Mouse (Mus musculus) thymus, postnatal 14 days (tissue): ENCODE data around the gene Gfpt1.
A peak's percentile ranks its signal among the peaks of the same experiment; 100 is the strongest.

ENCODE experiments used
- DNase-seq: peaks from one replicate; pipeline ENCODE4 v3.0.0; 2021

The Gfpt1 gene

DNA sequence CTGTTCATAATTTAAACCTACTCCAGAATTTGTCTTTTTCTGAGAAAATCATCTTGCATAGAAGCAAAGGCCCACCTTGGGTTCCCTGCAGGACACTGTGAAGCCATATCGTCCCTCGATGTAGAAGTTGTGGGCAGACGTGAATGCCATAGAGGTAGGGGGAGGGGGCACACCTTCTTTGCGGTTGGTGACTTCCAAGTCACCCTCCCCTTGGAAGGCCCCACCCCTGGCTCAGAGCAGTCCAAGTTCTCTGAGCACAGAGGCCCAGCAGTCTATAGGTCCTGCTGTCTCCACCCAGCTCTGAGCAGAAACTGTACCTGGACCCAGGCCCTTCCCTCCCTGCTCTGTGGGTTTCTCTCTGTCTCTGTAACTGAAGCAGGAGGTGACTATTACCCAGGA lies 59.3 kb downstream of the Gfpt1 start:
- peak; percentile 29 for DNase-seq

DNA sequence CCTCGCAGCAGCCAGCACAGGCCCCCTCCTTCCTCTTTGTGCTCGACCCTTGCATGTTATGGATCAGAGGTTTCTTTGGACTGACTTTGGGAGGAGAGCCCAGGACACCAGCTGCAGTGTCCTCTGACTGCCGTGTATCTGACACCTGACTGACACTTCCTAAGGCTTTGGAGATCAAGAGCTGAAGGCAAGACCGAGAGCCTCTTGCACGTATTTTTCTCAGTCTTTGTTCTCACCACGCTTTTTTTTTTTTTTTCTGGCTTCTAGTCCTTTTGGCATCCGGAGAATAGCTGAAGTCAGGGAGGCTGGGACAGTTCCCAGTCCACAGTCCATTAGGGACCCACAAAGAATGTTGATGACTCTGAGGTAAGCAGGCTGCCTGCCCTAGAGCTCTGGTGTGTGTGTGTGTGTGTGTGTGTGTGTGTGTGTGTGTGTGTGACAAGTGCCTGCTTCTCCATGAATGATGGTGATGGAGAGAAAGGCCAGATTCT lies 59.8 kb downstream of the Gfpt1 start:
- DNase-seq, result no peak

- DNase-seq, result no peak
Measured at GRCm38 (mm10) chr6:87103314-87103713, 60.7 kb downstream of the Gfpt1 start.

GRCm38 (mm10) chr6:87104123-87104796 lies 61.6 kb downstream of the Gfpt1 start, which contains the start of gene D6Ertd527e:
Gene D6Ertd527e, plus strand, starts transcription at chr6:87104746.
- no peak for DNase-seq

- no peak for DNase-seq
Measured at GRCm38 (mm10) chr6:87111493-87111892, 68.8 kb downstream of the Gfpt1 start.

GRCm38 (mm10) chr6:87112125-87112524 lies 69.5 kb downstream of the Gfpt1 start:
- DNase-seq, result no peak

DNA sequence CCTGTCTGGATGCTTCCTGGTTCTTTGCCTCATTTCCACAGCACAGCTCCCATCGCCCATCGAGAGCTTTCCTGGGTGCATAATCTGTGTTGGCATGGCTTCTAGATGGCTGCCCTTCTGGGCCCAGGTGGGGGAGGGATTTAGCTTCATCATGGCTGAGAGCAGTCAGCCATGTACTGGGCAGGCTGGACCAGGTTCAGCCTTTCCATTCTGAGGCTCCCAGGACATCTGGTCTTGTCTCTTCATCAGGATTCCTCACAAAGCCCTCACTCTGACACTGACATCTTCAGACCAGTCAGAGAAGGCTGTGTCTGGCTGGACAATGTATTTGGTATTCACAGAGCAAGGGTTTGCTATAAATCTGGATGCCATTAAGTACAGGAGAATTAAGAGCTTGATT lies 73.3 kb downstream of the Gfpt1 start:
- no peak for DNase-seq

GRCm38 (mm10) chr6:87116596-87116995 lies 74.0 kb downstream of the Gfpt1 start:
- no peak for DNase-seq

DNA sequence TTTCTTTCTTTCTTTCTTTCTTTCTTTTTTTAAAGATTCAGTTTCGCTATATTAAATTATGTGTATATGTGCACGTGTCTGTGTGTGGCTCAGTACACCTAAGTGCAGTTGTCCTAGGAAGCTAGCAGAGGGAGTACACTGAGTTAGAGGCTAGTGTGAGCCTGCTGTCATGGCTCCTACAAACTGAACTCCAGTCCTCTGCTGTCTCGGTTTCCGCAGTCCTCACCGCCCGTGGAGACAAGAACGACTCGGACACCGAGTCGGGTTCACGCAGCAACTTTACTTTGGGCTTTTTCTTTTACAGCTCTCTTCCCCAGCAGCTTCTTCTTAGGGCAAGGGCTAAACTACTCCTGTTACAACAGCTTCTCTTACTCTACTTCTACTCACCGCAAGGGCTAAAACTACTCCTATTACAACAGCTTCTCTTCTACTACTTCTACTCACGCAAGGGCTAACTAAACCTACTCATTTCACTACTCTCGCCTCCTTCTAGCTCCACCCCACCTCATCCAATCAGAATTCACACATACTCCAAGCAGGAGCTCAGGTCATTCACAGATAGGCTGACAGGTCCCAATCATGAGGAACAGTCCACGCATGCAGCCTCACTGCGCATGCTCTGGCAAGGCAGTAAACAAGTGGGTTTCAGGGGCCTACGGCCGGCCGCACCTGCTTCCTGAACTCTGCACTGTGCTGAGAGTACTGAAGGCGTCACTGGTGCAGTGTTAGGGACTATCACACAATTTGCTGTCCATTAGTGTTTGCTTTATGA lies 76.6 kb downstream of the Gfpt1 start:
- DNase-seq, result peak; percentile 85

- DNase-seq, result no peak
Measured at GRCm38 (mm10) chr6:87119975-87120374, 77.3 kb downstream of the Gfpt1 start.

- DNase-seq, result peak; percentile 32
Measured at GRCm38 (mm10) chr6:87120661-87121060, 78.0 kb downstream of the Gfpt1 start.

GRCm38 (mm10) chr6:87121961-87122360 lies 79.3 kb downstream of the Gfpt1 start:
- DNase-seq, result no peak

GRCm38 (mm10) chr6:87123406-87123805 lies 80.8 kb downstream of the Gfpt1 start:
- DNase-seq, result no peak

DNA sequence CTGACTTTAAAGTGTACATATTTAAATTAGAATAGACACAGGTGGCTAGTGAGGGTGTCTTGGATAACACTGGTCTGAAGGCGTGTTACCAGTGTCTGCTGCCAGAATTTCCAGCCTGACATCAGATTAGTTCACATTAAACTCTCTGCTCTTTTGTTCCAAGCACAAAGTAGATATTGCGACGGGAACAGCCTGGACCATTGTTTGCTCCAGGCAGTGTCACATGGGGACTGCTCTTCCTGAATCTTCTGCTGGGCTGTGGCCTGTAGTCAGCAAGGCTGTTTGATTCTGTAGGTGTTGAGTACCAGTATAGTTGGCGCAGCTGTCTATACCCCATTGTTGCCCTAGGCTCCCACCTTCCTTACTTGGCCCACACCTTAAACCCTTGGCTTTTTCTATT lies 81.3 kb downstream of the Gfpt1 start:
- no peak for DNase-seq

GRCm38 (mm10) chr6:87127049-87127753 lies 84.6 kb downstream of the Gfpt1 start:
- no peak for DNase-seq

DNA sequence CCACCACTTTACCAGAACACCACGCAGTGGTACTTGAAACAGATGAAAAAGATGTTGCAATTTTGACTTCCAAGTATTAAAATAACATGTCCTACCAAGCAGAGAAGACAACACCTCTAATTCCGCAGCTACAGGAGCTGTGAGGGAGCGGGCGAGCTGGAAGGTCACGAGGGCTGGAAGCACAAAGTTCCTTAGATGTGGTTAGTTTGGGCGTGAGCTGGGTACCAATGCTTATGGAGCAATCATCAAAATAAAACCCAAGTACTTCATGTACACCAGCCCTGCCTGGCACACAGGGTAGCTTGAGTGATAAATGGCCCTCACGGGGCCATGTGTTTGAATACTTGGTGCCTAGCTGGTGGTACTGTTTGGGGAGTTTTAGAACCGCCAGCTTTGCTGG lies 87.2 kb downstream of the Gfpt1 start:
- no peak for DNase-seq

- DNase-seq, result no peak
Measured at GRCm38 (mm10) chr6:87130628-87131027, 88.0 kb downstream of the Gfpt1 start.

DNA sequence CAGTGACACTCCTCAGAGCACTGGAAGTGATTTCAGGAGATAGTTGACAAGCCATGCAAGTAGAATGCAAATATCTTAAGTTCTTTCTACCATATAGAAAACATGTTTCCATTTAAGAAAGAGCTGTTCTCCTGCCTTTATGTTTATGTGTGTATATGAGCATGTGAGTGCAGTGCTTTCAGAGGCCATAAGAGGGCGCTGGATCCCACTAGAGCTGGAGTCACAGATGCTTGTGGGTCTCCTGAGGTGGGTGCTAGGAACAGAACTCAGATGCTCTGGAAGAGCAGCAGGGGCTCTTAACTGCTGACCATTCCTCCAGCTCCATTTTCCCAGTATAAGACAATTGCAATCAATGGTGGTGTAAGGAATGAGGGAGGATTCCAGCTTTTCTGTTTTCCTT lies 88.4 kb downstream of the Gfpt1 start:
- no peak for DNase-seq

GRCm38 (mm10) chr6:87133520-87133919 lies 90.9 kb downstream of the Gfpt1 start:
- DNase-seq, result no peak

- no peak for DNase-seq
Measured at GRCm38 (mm10) chr6:87133966-87134546, 91.4 kb downstream of the Gfpt1 start.

DNA sequence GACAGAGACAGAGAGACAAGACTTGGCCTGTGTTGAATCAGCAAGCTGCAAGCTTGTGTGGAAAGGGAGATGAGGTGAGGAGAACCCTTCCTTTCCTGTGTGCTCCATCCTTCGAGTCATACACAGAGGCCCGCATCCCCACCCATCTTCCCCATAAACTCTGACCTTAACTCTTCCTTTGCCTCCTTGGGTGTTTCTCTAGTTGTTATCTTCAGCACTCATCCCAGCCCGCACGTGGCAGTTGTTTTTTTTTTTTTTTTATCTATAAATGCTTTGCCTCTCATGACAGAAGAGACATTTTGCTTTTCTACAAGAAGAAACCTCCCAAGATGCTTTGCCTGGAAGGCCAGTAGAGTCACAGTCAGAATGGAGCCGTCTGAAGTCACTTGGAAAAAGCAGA lies 95.8 kb downstream of the Gfpt1 start:
- DNase-seq, result no peak

- no peak for DNase-seq
Measured at GRCm38 (mm10) chr6:87139796-87140553, 97.3 kb downstream of the Gfpt1 start.
